Mouse (Mus musculus) adrenal gland, adult 8-10 months (tissue): ENCODE data around the gene Plscr5. TPM values are rescaled to one million over a fixed set of nuclear protein-coding genes. Genes with fewer than 3 reads are reported as not detected.

Experiments used
- DNase-seq: peaks from one replicate; pipeline ENCODE4 v3.0.0; 2022
- total RNA-seq, 4 experiments: library from RNA; stranded (reverse); gene quantifications; 2 replicates each; pipeline ENCODE4 v1.2.4; 2022

Plscr5 gene
- total RNA-seq, 4 experiments from 2014 or later: not detected

DNA sequence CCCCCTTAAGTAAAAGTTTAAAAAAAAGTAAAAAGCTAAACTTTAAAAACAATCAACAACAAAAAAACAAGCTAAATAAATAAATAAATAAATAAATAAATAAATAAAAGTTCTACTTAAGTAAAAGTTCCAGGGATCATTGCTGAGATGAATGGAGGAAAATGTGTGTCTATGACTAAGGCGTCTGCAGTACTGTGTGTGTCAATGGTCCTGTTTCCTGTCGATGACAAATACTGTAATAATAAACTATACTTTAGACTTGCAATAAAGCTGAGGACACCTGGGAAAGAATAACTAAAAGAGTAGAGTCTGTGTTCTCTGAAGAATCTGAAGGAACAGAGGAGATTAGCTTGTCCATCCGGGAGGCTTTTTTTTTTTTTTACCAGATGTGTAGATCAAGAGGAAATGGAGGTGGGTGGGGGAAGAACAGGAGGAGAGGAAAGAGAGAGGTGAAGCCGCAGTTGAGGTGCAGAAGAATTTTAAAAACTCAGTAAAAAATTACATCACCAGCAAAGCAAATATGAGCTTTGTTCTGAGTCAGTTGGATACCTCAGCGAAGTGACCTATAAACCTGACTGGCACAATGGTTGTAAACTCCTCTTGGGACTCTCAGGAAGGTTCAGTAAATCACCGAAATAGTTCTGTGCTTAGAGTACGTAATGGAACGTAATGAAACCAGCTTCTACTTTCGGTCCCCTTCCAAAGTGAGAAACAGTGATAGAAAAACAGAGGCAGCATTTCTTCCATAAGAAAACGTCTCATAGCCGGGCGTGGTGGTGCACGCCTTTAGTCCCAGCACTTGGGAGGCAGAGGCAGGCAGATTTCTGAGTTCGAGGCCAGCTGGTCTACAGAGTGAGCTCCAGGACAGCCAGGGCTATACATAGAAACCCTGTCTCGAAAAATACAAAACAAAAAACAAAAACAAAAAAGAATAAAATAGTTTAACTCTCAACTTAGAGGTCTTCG lies 36.4 kb downstream of the Plscr5 start:
- no peak for DNase-seq

DNA sequence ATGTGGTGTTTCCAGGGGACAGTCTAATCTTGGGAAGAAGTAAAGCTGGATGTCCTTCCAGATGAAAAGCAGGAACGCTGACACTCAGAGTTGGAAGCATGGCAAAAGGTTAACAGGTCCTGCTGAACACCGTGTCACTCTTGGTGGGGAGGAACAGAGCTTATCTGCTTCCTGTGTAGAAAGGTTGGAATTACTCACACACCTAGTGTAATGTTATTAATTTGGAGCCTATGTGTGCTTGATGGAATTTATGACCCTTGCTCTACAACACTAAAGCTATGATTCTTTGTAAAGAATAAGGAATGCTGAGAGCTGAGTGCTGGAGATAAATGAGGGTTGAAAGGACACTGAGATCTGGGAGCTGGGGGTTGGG lies 37.1 kb downstream of the Plscr5 start:
- DNase-seq: no peak

DNA sequence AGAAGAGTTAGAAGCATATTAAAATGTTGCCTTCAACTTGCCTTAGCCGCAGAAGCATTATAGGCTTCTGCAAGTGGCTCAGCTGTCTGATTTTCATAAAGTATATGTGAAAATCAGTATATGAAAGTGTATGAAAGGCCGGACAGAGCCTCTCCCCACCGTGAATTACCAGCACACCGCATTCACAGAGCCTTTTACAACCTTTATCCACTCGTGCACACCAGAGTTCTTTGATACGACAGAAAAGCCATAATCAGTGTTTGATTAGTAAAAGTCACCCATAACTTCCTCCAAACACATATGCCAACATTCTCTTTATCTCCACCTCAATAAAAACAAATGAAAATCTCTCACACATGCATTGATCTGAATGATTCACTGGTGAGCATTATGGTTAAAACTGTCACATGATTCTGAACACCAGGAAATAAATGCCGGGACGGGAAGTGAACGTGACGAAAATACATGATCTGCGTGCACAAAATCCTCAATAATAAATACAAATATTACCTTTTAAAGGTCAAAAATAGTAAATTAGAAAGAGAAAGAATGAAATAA lies 42.2 kb downstream of the Plscr5 start:
- no peak for DNase-seq

DNA sequence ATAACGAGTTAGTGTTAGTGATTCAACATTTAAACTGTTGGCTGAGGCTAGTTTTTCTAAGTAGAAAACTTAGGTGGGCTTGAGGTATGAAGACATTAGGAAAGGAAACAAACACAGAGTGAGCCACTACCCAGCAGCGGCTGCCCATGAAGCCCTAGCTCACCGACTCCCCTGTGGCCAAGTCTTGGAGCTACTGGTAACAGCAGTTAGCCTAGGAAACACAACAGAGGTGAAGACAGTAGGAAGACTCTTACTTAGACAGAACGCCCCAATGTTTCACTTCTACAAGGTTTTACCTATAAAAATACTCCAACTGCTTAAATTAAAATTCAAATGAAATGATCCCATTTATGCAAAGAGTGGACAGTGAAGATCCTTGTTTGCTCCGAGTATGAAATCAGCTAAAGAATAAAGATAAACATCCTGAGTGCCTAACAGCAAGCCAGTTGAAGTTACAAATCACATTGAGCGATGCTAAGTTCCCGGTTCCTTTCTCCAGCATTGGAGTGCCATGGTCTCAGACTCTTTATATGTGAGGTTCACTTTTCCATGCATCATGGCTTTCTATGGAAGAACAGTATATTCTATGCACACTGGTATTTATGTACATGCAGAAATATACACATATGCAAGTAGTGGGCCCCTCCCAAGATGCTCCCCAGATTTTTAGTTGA lies 56.2 kb downstream of the Plscr5 start:
- no peak for DNase-seq

DNA sequence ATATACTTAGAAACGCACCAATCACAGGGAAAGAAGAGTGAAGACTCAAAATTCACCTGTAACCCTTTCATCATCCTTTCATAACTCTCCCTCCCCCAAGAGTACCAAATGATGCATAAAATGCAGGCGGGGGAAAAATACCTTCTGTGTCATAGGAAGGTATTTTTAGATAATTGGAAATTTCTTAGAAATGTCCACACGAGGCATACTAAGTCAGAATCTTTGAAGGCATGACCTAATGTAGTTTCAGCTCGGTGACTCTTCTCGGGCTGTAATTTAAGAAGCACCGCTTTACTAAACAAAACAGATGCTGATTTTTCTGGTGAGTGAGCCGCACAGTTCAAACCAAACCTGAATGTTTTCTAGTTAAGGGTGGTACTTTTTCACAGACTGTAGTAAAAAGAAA lies 56.7 kb downstream of the Plscr5 start, which contains the start of gene Plscr1:
Plscr1 (plus strand) TSS at position 304 of the 406 bp plus-strand sequence.
- DNase-seq: no peak

DNA sequence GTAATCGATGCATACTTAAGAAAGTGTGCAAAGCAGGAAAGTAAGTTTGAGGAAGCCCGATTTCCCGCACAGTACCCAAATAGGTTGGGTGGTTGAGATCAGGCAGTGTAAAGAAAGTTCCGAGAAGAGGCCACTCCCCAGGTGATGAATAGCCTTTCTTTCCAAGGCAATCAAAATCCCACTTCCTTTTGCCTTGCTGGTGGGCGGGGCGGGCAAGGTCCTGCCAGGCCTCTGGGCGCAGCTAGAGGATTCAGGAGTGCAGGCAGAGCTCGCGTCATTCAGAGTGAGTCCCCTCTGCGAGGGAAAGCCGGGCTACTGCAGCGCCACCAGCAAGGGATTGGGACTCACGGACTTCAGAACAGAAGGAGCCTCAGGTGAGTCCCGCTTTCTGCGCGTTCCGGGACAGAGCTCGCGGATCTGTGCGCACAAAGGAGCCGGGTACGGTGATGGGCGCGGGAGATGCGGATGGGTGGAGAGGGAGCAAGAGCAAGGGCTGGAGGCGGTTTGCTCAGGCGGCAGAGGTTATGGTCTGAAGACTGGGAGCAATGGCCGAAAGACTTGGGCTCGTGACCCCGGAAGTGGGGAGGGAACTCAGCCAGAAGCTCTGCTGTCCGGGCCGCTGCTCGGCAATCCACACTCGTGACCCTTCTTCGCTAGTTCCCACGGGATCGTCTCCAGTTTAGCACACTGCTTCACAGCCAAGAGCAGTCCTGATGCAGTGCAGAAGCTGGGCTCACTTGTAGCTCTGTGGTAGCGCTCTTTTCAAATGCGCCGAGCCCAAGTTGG lies 57.4 kb downstream of the Plscr5 start:
- peak; percentile 75 for DNase-seq

DNA sequence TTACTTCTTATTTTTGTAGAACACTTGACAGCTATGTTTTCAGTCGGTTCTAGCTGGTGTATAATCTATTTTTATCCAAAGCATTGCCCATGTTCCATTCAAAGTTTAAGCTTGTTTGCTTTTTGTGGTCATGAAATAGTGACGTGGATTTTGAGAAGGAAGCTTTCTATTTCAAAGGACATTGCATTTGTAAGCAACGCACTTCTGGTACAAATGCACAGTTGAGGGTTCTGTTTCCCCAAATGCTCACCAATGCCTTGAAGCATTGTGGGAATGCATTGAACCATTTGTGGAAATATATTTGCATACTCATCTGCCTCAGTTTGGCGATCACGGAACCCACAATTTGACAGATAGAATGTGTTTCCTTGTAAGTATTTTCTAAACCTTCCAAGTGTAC lies 60.0 kb downstream of the Plscr5 start:
- DNase-seq: no peak

DNA sequence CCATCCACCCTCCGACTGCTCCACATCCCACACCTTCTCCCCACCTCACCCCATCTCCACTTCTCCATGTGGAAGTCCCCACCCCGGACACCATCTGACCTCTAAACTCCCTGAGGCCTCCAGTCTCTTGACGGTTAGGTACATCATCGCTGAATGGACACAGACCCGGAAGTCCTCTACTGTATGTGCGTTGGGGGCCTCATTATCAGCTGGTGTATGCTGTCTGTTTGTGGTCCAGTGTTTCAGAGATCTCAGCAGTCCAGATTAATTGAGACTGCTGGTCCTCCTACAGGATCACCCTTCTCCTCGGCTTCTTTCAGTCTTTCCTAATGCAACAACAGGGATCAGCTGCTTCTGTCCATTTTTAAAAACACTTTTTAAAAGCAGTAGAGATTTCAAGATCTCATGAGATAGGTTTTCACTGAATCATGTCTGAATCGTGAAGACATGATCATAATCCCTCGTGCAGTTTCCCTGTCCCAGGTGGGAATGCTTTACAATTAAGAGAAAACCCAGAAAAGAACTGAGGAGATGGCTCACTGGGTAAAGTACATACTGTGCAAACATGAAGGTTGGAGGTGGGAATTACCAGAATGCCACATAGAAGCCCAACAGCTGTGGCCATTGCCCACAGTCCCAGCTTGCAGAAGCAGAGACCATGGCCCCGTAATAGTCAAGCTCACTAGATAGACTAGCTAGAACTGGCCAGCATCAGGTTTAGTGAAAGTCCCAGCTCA lies 61.0 kb downstream of the Plscr5 start:
- DNase-seq: no peak

Other genes starting within 250 kb of the Plscr5 start
- gene Plscr1, start 56.8 kb downstream of the Plscr5 start, total RNA-seq: 10 to 100 TPM; 10.7 to 13.7 (median 11.2) TPM
- 10 to 100 TPM; 15.1 to 25.6 (median 20.1) TPM for gene Plscr2, start 82.7 kb downstream of the Plscr5 start, total RNA-seq
- not detected for gene 1700057G04Rik, start 116.4 kb downstream of the Plscr5 start, total RNA-seq